Mouse (Mus musculus) cortical plate, adult 2 months (tissue): ENCODE measurements around the gene Mtmr4. TPM values are rescaled to one million over a fixed set of nuclear protein-coding genes. Genes with fewer than 3 reads are reported as not detected.

Source experiments
- H3K27ac ChIP-seq: fragments of 200-500 bp; 2 replicates; pipeline ENCODE4 v1.5.1; 2012; ENCODE audit warnings: low read length, control low read depth, inconsistent platforms; ENCODE audit not compliant: insufficient read depth
- H3K4me1 ChIP-seq: fragments of 200-500 bp; 2 replicates; pipeline ENCODE4 v1.6.1; 2011; ENCODE audit warnings: low read length; ENCODE audit not compliant: control insufficient read depth, insufficient read depth
- H3K4me3 ChIP-seq: fragments of 200-500 bp; 2 replicates; pipeline ENCODE4 v1.5.1; 2011; ENCODE audit warnings: mild to moderate bottlenecking, low read length, control low read depth; ENCODE audit not compliant: insufficient read depth
- CTCF ChIP-seq: fragments of 200-500 bp; IDR thresholded peaks from 2 replicates; pipeline ENCODE4 v1.5.1; 2011; ENCODE audit warnings: mild to moderate bottlenecking, control low read depth, low read length; ENCODE audit not compliant: insufficient read depth; ENCODE audit errors: extremely low read depth
- POLR2A ChIP-seq: fragments of 200-500 bp; IDR thresholded peaks from 2 replicates; pipeline ENCODE4 v1.6.1; 2011; ENCODE audit warnings: mild to moderate bottlenecking, low read length, control low read depth; ENCODE audit not compliant: insufficient read depth; ENCODE audit errors: extremely low read depth
- polyA plus RNA-seq: library from polyadenylated mRNA; depleted of rRNA; stranded (reverse); fragments of >200 nt; gene quantifications from 2 replicates; pipeline ENCODE4 v1.2.3, GENCODE M21; 2012

Mtmr4 gene
- polyA plus RNA-seq, 1 experiment = 46.0 TPM

DNA sequence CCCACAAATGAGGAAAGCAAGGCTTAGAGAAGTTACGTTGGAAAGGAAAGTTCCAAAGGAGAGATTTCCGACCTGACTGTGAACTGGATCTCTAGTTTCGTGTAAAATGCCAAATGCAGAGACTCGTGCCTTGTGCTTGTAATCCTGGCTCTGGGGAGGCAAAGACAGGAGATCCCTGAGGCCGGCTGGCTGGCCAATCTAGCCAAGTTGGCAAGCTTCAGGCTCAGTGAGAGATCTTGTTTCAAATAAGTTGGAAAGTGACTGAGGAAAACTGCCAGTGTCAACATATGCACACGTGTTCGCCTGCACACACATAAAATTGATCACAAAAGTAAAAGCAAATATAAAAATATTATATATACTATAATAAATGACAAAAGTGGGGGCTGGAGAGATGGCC is 17.3 kb downstream of the Mtmr4 start:
- TF ChIP-seq CTCF (no peak), POLR2A (no peak)
- no peak overlapping the region for H3K4me3 ChIP-seq
- H3K27ac ChIP-seq = no peak overlapping the region
- H3K4me1 ChIP-seq = peaks cover 5% of the 10 kb centered on the region

- no peak overlapping the region for H3K27ac ChIP-seq
- TF ChIP-seq POLR2A = no peak
- no peak for TF ChIP-seq CTCF
- H3K4me3 ChIP-seq = no peak overlapping the region
- H3K4me1 ChIP-seq = peaks cover 7% of the 10 kb centered on the region
Measured at GRCm38 (mm10) chr11:87611547-87611946, 19.6 kb downstream of the Mtmr4 start.

DNA sequence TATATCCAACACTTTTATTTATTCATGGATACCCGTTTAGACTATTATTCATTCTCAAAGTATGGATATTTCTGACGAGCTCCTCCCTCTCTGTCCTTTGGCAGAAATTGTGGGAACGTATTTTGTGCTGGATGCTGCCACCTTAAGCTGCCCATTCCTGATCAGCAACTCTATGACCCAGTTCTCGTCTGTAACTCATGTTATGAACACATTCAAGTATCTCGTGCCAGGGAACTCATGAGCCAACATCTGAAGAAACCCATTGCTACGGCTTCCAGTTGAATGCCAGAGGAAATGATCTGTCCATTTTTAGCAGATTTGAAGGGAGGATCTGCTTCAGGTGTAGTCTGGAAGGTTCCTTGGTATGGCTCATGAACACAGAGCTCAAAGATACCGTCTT is 22.0 kb downstream of the Mtmr4 start:
- Histone ChIP-seq H3K4me3 (no peak overlapping the region), H3K27ac (no peak overlapping the region), H3K4me1 (peaks cover 7% of the 10 kb centered on the region)
- no peak for TF ChIP-seq POLR2A
- no peak for TF ChIP-seq CTCF

GRCm38 (mm10) chr11:87615551-87615950 is 23.6 kb downstream of the Mtmr4 start:
- TF ChIP-seq POLR2A = no peak
- TF ChIP-seq CTCF = no peak
- Histone ChIP-seq H3K4me3 (no peak overlapping the region), H3K4me1 (peaks cover 7% of the 10 kb centered on the region), H3K27ac (no peak overlapping the region)

- peaks cover 7% of the 10 kb centered on the region for H3K4me1 ChIP-seq
- TF ChIP-seq CTCF = no peak
- TF ChIP-seq POLR2A = no peak
- no peak overlapping the region for H3K27ac ChIP-seq
- H3K4me3 ChIP-seq = no peak overlapping the region
Measured at GRCm38 (mm10) chr11:87615952-87616351, 24.0 kb downstream of the Mtmr4 start.

DNA sequence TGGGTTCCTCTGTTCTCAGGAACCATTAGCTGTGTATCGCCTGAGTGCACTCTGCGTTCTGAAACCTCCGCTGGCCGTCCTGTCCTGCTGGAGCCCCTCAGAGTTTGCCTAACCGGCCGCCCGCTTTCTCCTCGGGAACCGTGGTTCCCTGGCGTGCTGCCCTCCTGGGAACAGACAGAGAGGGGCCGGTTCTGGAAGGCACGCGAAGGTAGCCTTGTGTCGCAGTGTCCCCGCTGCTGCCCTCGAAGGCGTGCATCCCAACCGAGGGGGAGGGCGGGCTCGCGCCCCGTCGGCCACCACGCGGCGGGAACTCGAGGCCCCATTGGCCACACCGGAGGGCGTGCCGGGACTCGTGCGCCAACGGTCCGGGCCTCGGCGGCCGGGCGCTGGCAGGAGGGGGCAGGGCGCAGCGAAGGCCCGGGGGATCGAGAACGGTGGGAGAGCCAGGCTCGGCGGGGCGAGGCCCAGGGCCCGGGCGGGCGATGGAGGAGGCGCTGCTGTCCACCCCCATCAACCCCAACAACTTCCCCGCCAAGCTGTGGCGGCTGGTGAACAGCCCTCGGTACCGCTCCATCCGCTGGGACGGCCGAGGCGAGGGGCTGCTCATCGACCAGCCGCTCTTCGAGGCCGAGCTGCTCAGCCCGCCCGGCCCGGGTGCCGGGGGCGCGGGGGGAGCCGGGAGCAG is 25.0 kb downstream of the Mtmr4 start, which contains the start of gene Hsf5:
Gene Hsf5, plus strand, starts transcription at position 375 of the 685 bp plus-strand sequence.
- H3K4me3 ChIP-seq = no peak within 1 kb of the TSS
- TF ChIP-seq CTCF = no peak
- no peak for TF ChIP-seq POLR2A
- H3K4me1 ChIP-seq = peaks cover 4% of the 10 kb centered on the region; the same call in 1 of the 2 replicates
- no peak within 1 kb of the TSS for H3K27ac ChIP-seq

- Histone ChIP-seq H3K4me1 (peaks cover 3% of the 10 kb centered on the region; the same call in 1 of the 2 replicates), H3K4me3 (no peak overlapping the region), H3K27ac (no peak overlapping the region)
- TF ChIP-seq CTCF = no peak
- no peak for TF ChIP-seq POLR2A
Measured at GRCm38 (mm10) chr11:87617606-87618005, 25.6 kb downstream of the Mtmr4 start.

GRCm38 (mm10) chr11:87623160-87623559 is 31.2 kb downstream of the Mtmr4 start:
- H3K4me1 ChIP-seq = no peaks in the 10 kb centered on the region; the same call in 1 of the 2 replicates

GRCm38 (mm10) chr11:87629859-87630258 is 37.9 kb downstream of the Mtmr4 start:
- Histone ChIP-seq H3K4me3 (no peak overlapping the region), H3K4me1 (peaks cover 4% of the 10 kb centered on the region), H3K27ac (no peak overlapping the region)
- TF ChIP-seq POLR2A (no peak), CTCF (peak; percentile 50)

More at GRCm38 (mm10) chr11:87623160-87623559, 31.2 kb downstream of the Mtmr4 start:
- Histone ChIP-seq H3K4me3 (no peak overlapping the region), H3K27ac (no peak overlapping the region)
- TF ChIP-seq CTCF (no peak), POLR2A (no peak)

- H3K27ac ChIP-seq = peak overlapping the region; percentile 61; the same call in 1 of the 2 replicates
Measured at GRCm38 (mm10) chr11:87638793-87639192, 46.8 kb downstream of the Mtmr4 start.

More at GRCm38 (mm10) chr11:87638793-87639192, 46.8 kb downstream of the Mtmr4 start:
- no peaks in the 10 kb centered on the region for H3K4me1 ChIP-seq
- TF ChIP-seq POLR2A (no peak), CTCF (no peak)
- H3K4me3 ChIP-seq = peak overlapping the region; percentile 26; the same call in 1 of the 2 replicates
